Mouse (Mus musculus) effector memory CD4-positive, alpha-beta T cell, adult 7 months (primary cell): ENCODE data around the gene Tas2r137. TPM values are rescaled to one million over a fixed set of nuclear protein-coding genes. Genes with fewer than 3 reads are reported as not detected.

Source experiments
- polyA plus RNA-seq: library from polyadenylated mRNA; unstranded; fragments of 100-300 nt; shearing (Covaris generic); gene quantifications from one replicate; pipeline ENCODE4 v1.2.1, GENCODE M21; 2017

The Tas2r137 gene
- polyA plus RNA-seq: not detected

GRCm38 (mm10) chr6:40490933-40491332, at the start of gene Tas2r137:
Tas2r137 (plus strand) TSS chr6:40491233.

GRCm38 (mm10) chr6:40470916-40471719, 19.9 kb upstream of the Tas2r137 start, which contains the start of gene Ssbp1:
Ssbp1 (plus strand) TSS chr6:40471352.

GRCm38 (mm10) chr6:40493229-40493628, 2.2 kb downstream of the Tas2r137 start, which contains the start of gene Tas2r108:
Tas2r108 (plus strand) TSS chr6:40493529.

GRCm38 (mm10) chr6:40519408-40519807, 28.4 kb downstream of the Tas2r137 start, which contains the start of gene Prss37:
Prss37 (minus strand) TSS chr6:40519508.

Other genes starting within 250 kb of the Tas2r137 start
- 37.7 TPM for gene Agk, start 166.1 kb upstream of the Tas2r137 start, polyA plus RNA-seq
- gene E330009J07Rik, start 55.1 kb upstream of the Tas2r137 start, polyA plus RNA-seq: 20.2 TPM
- gene Wee2, start 52.1 kb upstream of the Tas2r137 start, polyA plus RNA-seq: not detected
- 68.2 TPM for gene Ssbp1, start 19.9 kb upstream of the Tas2r137 start, polyA plus RNA-seq
- not detected for gene Tas2r108, start 2.3 kb downstream of the Tas2r137 start, polyA plus RNA-seq
- gene Prss37, start 28.3 kb downstream of the Tas2r137 start, polyA plus RNA-seq: not detected
- not detected for gene Olfr461, start 63.8 kb downstream of the Tas2r137 start, polyA plus RNA-seq
- gene Olfr460, start 78.3 kb downstream of the Tas2r137 start, polyA plus RNA-seq: 0.29 TPM
- gene Clec5a, start 94.6 kb downstream of the Tas2r137 start, polyA plus RNA-seq: not detected
- not detected for gene Tas2r138, start 122.1 kb downstream of the Tas2r137 start, polyA plus RNA-seq
- 0.10 TPM for gene Mgam, start 137.6 kb downstream of the Tas2r137 start, polyA plus RNA-seq